Mouse (Mus musculus) bone marrow macrophage, adult 2 months (primary cell): ENCODE measurements around the gene Negr1.

ENCODE experiments used
- CTCF ChIP-seq: IDR thresholded peaks from 2 replicates; pipeline ENCODE4 v1.5.1; 2012; ENCODE audit warnings: low read depth, mild to moderate bottlenecking, low read length, moderate library complexity
- POLR2A ChIP-seq: IDR thresholded peaks from 2 replicates; pipeline ENCODE4 v1.6.1; 2012; ENCODE audit warnings: mild to moderate bottlenecking, low read depth, low read length, borderline replicate concordance

GRCm38 (mm10) chr3:156563353-156563752 is 1.8 kb downstream of the Negr1 start:
- no peak for TF ChIP-seq CTCF
- no peak for TF ChIP-seq POLR2A
